Mouse (Mus musculus) forebrain, postnatal 0 days (tissue): Measurements from ENCODE around the gene Olfr516. TPM values are rescaled to one million over a fixed set of nuclear protein-coding genes. Genes with fewer than 3 reads are reported as not detected.
"Not testable (repeated sequence)": the region's sequence is repeated elsewhere in the genome, so short reads cannot be mapped to it uniquely, and the experiment has no call there.

Source experiments
- ATAC-seq: fragments of 200-750 bp; cut with Nextera tagmentation; 2 replicates; pipeline ENCODE4 v1.8.0; 2017; ENCODE audit warnings: mild to moderate bottlenecking, moderate library complexity
- DNase-seq: peaks from one replicate; pipeline ENCODE4 v3.0.0-alpha.2; 2015
- H3K27ac ChIP-seq: fragments of 300-500 bp; sonication (generic); 2 replicates; pipeline ENCODE4 v1.5.1; 2014; ENCODE audit warnings: low read depth, mild to moderate bottlenecking, antibody characterized with exemption, low read length, moderate library complexity, mixed read lengths
- H3K27me3 ChIP-seq: fragments of 300-500 bp; sonication (generic); 2 replicates; pipeline ENCODE4 v1.6.1; 2014; ENCODE audit warnings: mild to moderate bottlenecking, low read length, mixed read lengths; ENCODE audit not compliant: insufficient read depth
- H3K36me3 ChIP-seq: fragments of 300-500 bp; sonication (generic); 2 replicates; pipeline ENCODE4 v1.6.1; 2014; ENCODE audit warnings: mild to moderate bottlenecking, moderate library complexity; ENCODE audit not compliant: insufficient read depth
- H3K4me1 ChIP-seq: fragments of 300-500 bp; sonication (generic); 2 replicates; pipeline ENCODE4 v1.6.1; 2014; ENCODE audit warnings: antibody characterized with exemption; ENCODE audit not compliant: insufficient read depth
- H3K4me2 ChIP-seq: fragments of 300-500 bp; sonication (generic); 2 replicates; pipeline ENCODE4 v1.6.1; 2014; ENCODE audit warnings: low read depth, mild to moderate bottlenecking, moderate library complexity
- H3K4me3 ChIP-seq: fragments of 300-500 bp; sonication (generic); 2 replicates; pipeline ENCODE4 v1.5.1; 2014; ENCODE audit warnings: low read depth, low read length, mixed read lengths
- H3K9ac ChIP-seq: fragments of 300-500 bp; sonication (generic); 2 replicates; pipeline ENCODE4 v1.6.1; 2014; ENCODE audit warnings: mild to moderate bottlenecking
- H3K9me3 ChIP-seq: fragments of 300-500 bp; sonication (generic); 2 replicates; pipeline ENCODE4 v1.6.1; 2016; ENCODE audit warnings: low read length
- CTCF ChIP-seq: sonication (generic); IDR thresholded peaks from 2 replicates; pipeline ENCODE4 v1.5.1; 2016; ENCODE audit warnings: antibody characterized with exemption, control low read depth, low read depth
- WGBS: fragments of 180-500 bp; shearing (Covaris S2); extraction: QIAGEN DNeasy Blood & Tissue Kit; methylation state at CpG from one replicate; pipeline ENCODE4 v1.1.7; 2014; 5-methylcytosine and 5-hydroxymethylcytosine counted together
- polyA plus RNA-seq: library from polyadenylated mRNA; unstranded; fragments of >200 nt; fragmentation: Nextera tagmentation; extraction: Ambion mirVana; gene quantifications from 2 replicates; pipeline ENCODE4 v1.2.1, GENCODE M21; 2015
- total RNA-seq: library from RNA; depleted of rRNA; stranded (reverse); fragments of >200 nt; gene quantifications from 2 replicates; pipeline ENCODE4 v1.2.3, GENCODE M21; 2014; rRNA removed

Gene Olfr516
- total RNA-seq (not detected in 2 replicates), polyA plus RNA-seq (not detected in 2 replicates)

DNA sequence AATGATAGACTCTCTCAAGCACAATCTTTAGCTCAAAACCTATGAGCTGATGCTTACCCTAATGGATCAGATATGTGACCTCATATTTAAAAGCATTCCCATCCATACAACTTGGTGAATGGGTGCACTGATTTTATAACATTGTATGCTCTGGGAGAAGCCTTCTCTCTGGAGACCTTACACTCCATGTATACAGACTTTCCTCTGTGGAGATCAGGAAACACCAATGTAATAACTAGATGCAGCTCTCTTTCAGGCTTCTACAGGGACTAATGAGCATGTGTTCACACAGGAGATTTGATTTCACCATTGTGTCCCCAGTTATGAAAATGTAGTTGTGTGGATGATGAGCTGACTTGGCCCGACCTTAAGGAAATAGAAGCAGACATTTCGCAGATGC is at the start of gene Olfr516:
Gene Olfr516, minus strand, starts transcription at position 101 of the 400 bp plus-strand sequence.
- no peak for DNase-seq
- no peaks in the 10 kb centered on the region for H3K4me1 ChIP-seq
- no peak within 1 kb of the TSS for H3K9ac ChIP-seq
- no peak within 1 kb of the TSS for H3K27ac ChIP-seq
- no peak within 1 kb of the TSS for H3K4me3 ChIP-seq
- no peaks in the 10 kb centered on the region for H3K36me3 ChIP-seq
- TF ChIP-seq CTCF = no peak
- H3K9me3 ChIP-seq = no peaks in the 10 kb centered on the region
- no peak within 1 kb of the TSS for H3K4me2 ChIP-seq
- no peak for ATAC-seq
- no peaks in the 10 kb centered on the region for H3K27me3 ChIP-seq
- 96% methylated on average over 2 of the region's 2 CpGs for WGBS

GRCm38 (mm10) chr7:108894320-108894719 is 44.0 kb upstream of the Olfr516 start, which contains the start of gene Olfr519:
Gene Olfr519 (minus strand): TSS chr7:108894420.
- ATAC-seq = no peak
- no peak within 1 kb of the TSS for H3K9ac ChIP-seq
- DNase-seq = no peak
- no peak within 1 kb of the TSS for H3K4me3 ChIP-seq
- no peaks in the 10 kb centered on the region for H3K27me3 ChIP-seq
- H3K4me2 ChIP-seq = no peak within 1 kb of the TSS
- H3K9me3 ChIP-seq = no peaks in the 10 kb centered on the region
- no peaks in the 10 kb centered on the region for H3K4me1 ChIP-seq
- TF ChIP-seq CTCF = no peak
- H3K27ac ChIP-seq = no peak within 1 kb of the TSS
- no peaks in the 10 kb centered on the region for H3K36me3 ChIP-seq
- 90% methylated on average over 5 of the region's 5 CpGs for WGBS

DNA sequence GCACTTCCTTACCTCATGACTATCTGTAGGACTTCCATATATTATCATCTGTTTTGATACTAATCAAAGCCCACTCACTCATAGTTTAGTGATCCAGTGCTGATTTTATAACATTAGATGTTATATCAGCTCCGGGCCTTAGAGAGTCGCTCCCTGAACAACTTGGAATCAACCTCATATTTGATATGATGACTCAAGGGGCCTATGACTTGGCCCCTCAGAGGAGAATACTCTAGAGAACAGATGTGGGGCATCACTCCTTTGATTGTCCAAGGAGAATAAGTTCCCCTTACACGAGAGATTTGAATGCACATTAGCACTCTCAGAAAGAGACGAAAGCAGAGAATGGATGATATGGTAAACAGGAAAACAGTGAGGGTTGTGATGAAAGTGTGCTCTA is 34.6 kb upstream of the Olfr516 start, which contains the start of gene Olfr518:
Gene Olfr518, minus strand, starts transcription at position 101 of the 400 bp plus-strand sequence.
- Histone ChIP-seq H3K4me1 (no peaks in the 10 kb centered on the region), H3K4me2 (no peak within 1 kb of the TSS), H3K27ac (no peak within 1 kb of the TSS), H3K36me3 (no peaks in the 10 kb centered on the region), H3K27me3 (no peaks in the 10 kb centered on the region), H3K4me3 (no peak within 1 kb of the TSS), H3K9me3 (no peaks in the 10 kb centered on the region), H3K9ac (no peak within 1 kb of the TSS)
- no peak for TF ChIP-seq CTCF
- WGBS = 81% methylated on average over 4 of the region's 4 CpGs
- ATAC-seq (no peak), DNase-seq (no peak)

DNA sequence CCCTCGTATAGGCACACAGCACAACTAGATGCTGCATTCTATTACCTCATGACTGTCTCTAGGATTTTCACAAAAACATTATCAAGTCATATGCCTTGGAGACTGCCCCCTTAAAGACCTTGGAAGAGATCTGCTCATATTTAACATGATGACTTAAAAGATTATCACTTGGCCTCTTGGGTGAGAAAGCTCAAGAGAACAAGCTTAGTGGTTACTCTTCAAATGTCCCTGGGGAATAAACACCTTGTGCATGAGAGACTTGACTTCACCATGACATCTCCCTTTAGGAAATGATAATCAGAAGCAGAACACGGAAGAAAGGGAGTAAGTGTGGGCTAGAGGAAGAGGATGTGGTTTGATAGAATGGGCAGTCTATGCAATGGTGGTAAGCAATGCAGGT is 21.9 kb upstream of the Olfr516 start, which contains the start of gene Olfr517:
Gene Olfr517, minus strand, starts transcription at position 101 of the 400 bp plus-strand sequence.
- Histone ChIP-seq H3K9me3 (no peaks in the 10 kb centered on the region), H3K9ac (no peak within 1 kb of the TSS), H3K36me3 (no peaks in the 10 kb centered on the region), H3K4me3 (no peak within 1 kb of the TSS), H3K27me3 (no peaks in the 10 kb centered on the region), H3K4me2 (no peak within 1 kb of the TSS), H3K4me1 (no peaks in the 10 kb centered on the region), H3K27ac (no peak within 1 kb of the TSS)
- ATAC-seq (no peak), DNase-seq (no peak)
- TF ChIP-seq CTCF = no peak
- WGBS = 67% methylated on average over 2 of the region's 2 CpGs

DNA sequence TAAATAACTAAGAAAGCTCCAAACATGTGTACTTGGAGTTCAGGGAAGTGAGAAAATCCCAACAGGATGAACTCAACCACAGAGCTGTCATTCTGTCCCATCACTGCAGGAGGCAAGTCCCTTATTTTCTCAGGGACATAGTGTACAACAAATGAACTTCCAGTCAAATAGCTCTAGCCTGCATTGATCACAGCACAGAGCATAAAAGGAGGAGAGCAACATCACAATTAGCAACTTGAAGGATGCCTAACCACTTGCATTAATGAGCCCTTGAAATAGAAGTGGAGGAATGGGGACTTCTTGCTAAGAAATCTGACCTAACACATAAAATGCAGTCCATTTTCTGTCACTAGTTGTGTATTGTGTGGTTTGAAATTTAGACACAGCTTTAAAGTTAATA is 24.4 kb downstream of the Olfr516 start, which contains the start of gene Olfr514:
Gene Olfr514, minus strand, starts transcription at position 101 of the 400 bp plus-strand sequence.
- Histone ChIP-seq H3K9me3 (no peaks in the 10 kb centered on the region), H3K36me3 (no peaks in the 10 kb centered on the region), H3K4me1 (no peaks in the 10 kb centered on the region), H3K9ac (no peak within 1 kb of the TSS), H3K27me3 (no peaks in the 10 kb centered on the region), H3K4me3 (no peak within 1 kb of the TSS), H3K27ac (no peak within 1 kb of the TSS), H3K4me2 (no peak within 1 kb of the TSS)
- TF ChIP-seq CTCF = no peak
- no peak for DNase-seq
- ATAC-seq = no peak

DNA sequence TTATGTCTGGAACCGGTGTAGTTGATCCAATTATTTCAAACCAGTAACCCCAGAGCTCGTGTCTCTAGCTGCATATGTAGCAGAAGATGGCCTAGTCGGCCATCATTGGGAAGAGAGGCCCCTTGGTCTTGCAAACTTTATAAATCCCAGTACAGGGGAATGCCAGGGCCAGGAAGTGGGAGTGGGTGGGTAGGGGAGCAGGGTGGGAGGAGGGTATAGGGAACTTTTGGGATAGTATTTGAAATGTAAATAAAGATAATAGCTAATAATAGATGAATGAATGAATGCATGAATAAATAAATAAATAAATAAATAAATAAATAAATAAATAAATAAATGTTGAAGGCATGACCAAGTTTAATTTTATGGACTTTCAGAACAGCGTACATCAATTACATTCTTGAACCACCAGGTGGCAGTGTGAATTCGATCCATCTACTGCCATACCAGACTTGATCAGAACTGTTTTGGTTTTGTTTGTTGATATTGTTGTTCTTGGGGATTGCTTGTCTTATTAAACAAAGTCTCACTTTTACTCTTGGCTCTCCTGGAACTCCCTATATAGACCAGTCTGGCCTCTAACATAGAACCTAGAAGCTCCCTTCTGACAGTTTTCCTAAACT is 35.6 kb downstream of the Olfr516 start:
- ATAC-seq (peak; percentile 55), DNase-seq (peak; percentile 72)
- TF ChIP-seq CTCF = peak; percentile 74
- H3K9ac ChIP-seq, H3K36me3 ChIP-seq, H3K4me1 ChIP-seq, H3K27ac ChIP-seq, H3K4me2 ChIP-seq, H3K4me3 ChIP-seq, H3K9me3 ChIP-seq, H3K27me3 ChIP-seq: not testable (repeated sequence)
- WGBS = 52% methylated on average over 5 of the region's 5 CpGs

- no peak for DNase-seq
- H3K27me3 ChIP-seq = no peaks in the 10 kb centered on the region
- H3K4me3 ChIP-seq = no peak overlapping the region
- TF ChIP-seq CTCF = no peak
- no peak overlapping the region for H3K9ac ChIP-seq
- no peaks in the 10 kb centered on the region for H3K4me1 ChIP-seq
- H3K36me3 ChIP-seq = no peaks in the 10 kb centered on the region
- no peak for ATAC-seq
- H3K27ac ChIP-seq = no peak overlapping the region
- H3K9me3 ChIP-seq = no peaks in the 10 kb centered on the region
- 26% methylated on average over 1 of the region's 1 CpGs for WGBS
- H3K4me2 ChIP-seq = no peak overlapping the region
Measured at GRCm38 (mm10) chr7:108797205-108797933, 53.0 kb downstream of the Olfr516 start.

Other genes with a start within 250 kb of the Olfr516 start
- gene Olfr506, start 239.7 kb downstream of the Olfr516 start, total RNA-seq = not detected in 2 replicates
- not detected in 2 replicates for gene Olfr506, start 239.7 kb downstream of the Olfr516 start, polyA plus RNA-seq
- gene Olfr507, start 228.7 kb downstream of the Olfr516 start, total RNA-seq = not detected in 2 replicates
- not detected in 2 replicates for gene Olfr507, start 228.7 kb downstream of the Olfr516 start, polyA plus RNA-seq
- gene Olfr508, start 220.5 kb downstream of the Olfr516 start, total RNA-seq = not detected in 2 replicates
- not detected in 2 replicates for gene Olfr508, start 220.5 kb downstream of the Olfr516 start, polyA plus RNA-seq
- not detected in 2 replicates for gene Olfr509, start 198.6 kb downstream of the Olfr516 start, total RNA-seq
- not detected in 2 replicates for gene Olfr509, start 198.6 kb downstream of the Olfr516 start, polyA plus RNA-seq
- gene Olfr510, start 184.1 kb downstream of the Olfr516 start, total RNA-seq = not detected in 2 replicates
- gene Olfr510, start 184.1 kb downstream of the Olfr516 start, polyA plus RNA-seq = not detected in 2 replicates
- not detected in 2 replicates for gene Olfr512, start 137.2 kb downstream of the Olfr516 start, total RNA-seq
- gene Olfr512, start 137.2 kb downstream of the Olfr516 start, polyA plus RNA-seq = not detected in 2 replicates
- not detected in 2 replicates for gene Olfr513, start 99.6 kb downstream of the Olfr516 start, total RNA-seq
- not detected in 2 replicates for gene Olfr513, start 99.6 kb downstream of the Olfr516 start, polyA plus RNA-seq
- not detected in 2 replicates for gene Olfr514, start 24.5 kb downstream of the Olfr516 start, total RNA-seq
- gene Olfr514, start 24.5 kb downstream of the Olfr516 start, polyA plus RNA-seq = not detected in 2 replicates
- gene Olfr517, start 21.9 kb upstream of the Olfr516 start, total RNA-seq = not detected in 2 replicates
- gene Olfr517, start 21.9 kb upstream of the Olfr516 start, polyA plus RNA-seq = not detected in 2 replicates
- gene Olfr518, start 34.5 kb upstream of the Olfr516 start, total RNA-seq = not detected in 2 replicates
- not detected in 2 replicates for gene Olfr518, start 34.5 kb upstream of the Olfr516 start, polyA plus RNA-seq
- not detected in 2 replicates for gene Olfr519, start 43.9 kb upstream of the Olfr516 start, total RNA-seq
- gene Olfr519, start 43.9 kb upstream of the Olfr516 start, polyA plus RNA-seq = not detected in 2 replicates
- gene Nlrp10, start 79.6 kb upstream of the Olfr516 start, total RNA-seq = 0.05 TPM in 1 of 2 replicates, not detected in the other
- 0.04 and 0.10 TPM in 2 replicates for gene Nlrp10, start 79.6 kb upstream of the Olfr516 start, polyA plus RNA-seq
- 118 and 120 TPM in 2 replicates for gene Eif3f, start 83.9 kb upstream of the Olfr516 start, total RNA-seq
- 80.6 and 81.5 TPM in 2 replicates for gene Eif3f, start 83.9 kb upstream of the Olfr516 start, polyA plus RNA-seq
- 158 and 188 TPM in 2 replicates for gene Tub, start 99.8 kb upstream of the Olfr516 start, total RNA-seq
- gene Tub, start 99.8 kb upstream of the Olfr516 start, polyA plus RNA-seq = 30.2 and 39.1 TPM in 2 replicates
- gene Ric3, start 232.8 kb upstream of the Olfr516 start, total RNA-seq = 42.2 and 61.0 TPM in 2 replicates
- gene Ric3, start 232.8 kb upstream of the Olfr516 start, polyA plus RNA-seq = 26.7 and 32.4 TPM in 2 replicates